Mouse (Mus musculus): ENCODE results near the gene Hdgfl2. TPM values are rescaled to one million over a fixed set of nuclear protein-coding genes. Genes with fewer than 3 reads are reported as not detected.
A peak's percentile ranks its signal among the peaks of the same experiment; 100 is the strongest.

Hdgfl2 gene
- polyA plus RNA-seq, 1 experiment from 2014 or later = 140 TPM

DNA sequence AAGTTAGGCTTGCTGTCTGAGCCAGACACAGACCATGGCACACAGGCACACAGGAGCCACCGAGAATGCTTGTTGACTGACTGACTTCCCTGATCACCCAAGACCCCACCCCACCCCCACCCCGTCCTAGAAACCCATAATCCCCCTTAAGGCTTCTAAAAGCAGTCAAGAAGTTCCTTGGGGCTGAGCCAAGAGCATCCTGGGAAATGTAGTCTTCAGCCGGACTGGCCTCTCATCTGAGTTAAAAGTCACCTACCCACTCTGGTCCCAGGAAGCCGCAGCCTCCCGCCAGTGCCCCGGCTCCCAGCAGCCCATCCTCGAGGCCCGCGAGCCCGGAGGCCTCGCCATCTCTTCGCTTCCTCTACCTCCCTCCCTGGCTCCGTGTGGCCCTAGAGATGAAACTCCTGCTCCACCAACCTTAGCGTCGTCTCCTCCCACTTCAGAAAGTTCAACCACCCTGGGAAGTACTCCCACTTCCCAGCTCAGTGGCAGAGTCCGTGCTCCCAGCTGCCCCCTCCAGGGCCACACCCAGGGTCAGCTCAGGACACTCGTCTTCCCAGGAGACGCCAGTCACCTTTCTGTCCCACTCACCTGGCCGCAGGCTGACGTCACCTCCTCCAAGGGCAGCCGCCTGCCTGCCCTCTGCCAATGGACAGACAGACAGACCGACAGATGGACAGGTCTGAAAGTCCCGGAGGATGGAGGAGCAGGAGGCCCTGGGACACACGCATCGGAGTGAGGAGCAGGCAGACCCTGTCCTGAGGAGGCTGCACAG lies 58.6 kb downstream of the Hdgfl2 start:
- Histone ChIP-seq H3K9me3 (no peaks in the 10 kb centered on the region), H3K27me3 (peaks cover 33% of the 10 kb centered on the region), H3K4me3 (peak overlapping the region; percentile 74), H3K9ac (peak overlapping the region; percentile 85), H3K4me1 (replicated peaks) (peaks cover 79% of the 10 kb centered on the region), H3K27ac (replicated peaks) (no peak overlapping the region), H3K4me2 (peak overlapping the region; percentile 76), H3K36me3 (no peaks in the 10 kb centered on the region)
- 13% methylated on average over 25 of the region's 25 CpGs for WGBS
- no peak for ATAC-seq (ENCODE audit: low read depth)

DNA sequence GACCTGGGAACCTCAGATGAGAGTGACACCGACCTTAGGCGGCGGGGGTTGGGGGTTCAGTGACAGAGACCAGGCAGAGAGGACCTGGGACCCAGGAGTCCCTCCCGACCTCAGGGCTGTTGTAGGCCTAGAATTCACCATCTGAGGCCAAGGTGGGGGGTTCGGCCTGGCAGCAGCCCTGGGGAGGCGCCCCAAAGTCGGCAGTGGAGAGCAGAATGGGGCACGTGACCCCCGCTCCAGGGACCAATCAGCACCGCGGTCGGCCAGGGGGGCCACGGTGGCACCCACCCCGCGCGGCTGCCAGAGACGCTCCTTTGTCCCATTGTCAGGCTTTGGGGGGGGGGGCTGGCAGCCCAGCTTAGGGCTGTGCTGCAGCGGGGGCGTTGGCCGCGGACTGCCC lies 59.9 kb downstream of the Hdgfl2 start:
- Histone ChIP-seq H3K27me3 (peaks cover 41% of the 10 kb centered on the region), H3K4me3 (peak overlapping the region; percentile 74), H3K4me2 (peak overlapping the region; percentile 76), H3K4me1 (replicated peaks) (peaks cover 66% of the 10 kb centered on the region), H3K27ac (replicated peaks) (peak overlapping the region; percentile 78), H3K9me3 (no peaks in the 10 kb centered on the region), H3K36me3 (no peaks in the 10 kb centered on the region), H3K9ac (peak overlapping the region; percentile 85)
- ATAC-seq (ENCODE audit: low read depth) = peak; percentile 6
- WGBS = 7% methylated on average over 21 of the region's 21 CpGs

DNA sequence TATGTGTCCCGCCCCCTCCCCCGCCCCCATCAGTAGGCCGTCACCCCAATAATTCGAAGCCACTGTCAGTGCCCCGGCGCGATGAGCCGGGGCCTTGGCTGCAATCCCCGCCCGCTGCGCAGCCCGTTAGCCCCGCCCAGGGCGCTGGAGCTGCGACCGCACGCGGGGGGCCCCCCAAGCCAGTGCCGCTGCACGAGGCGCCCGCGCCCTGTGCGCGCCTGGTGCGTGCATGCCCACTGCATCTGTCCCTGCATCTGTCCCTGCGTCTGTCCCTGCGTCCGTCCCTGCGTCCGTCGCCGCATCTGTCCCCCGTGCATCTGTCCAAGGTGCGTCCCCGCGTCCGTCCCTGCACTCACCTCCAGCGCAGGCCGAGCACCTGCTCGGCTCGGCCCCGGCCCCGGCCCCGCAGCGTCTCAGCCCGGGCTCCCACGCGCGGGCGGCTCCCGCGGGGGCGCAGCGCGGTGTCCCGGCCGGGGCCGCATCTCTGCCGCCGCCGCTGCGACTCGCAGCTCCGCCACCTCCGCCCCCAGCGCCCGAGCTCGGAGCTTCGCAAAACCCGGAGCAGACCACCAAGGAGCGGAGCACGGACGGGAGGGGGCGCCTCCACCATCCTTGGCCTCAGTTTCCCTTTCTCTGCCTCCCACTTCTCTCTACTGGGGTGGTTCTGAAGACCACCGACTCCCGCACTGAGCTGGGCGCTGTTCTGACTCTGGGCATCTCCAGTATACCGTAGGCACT lies 60.6 kb downstream of the Hdgfl2 start, which contains the start of gene Sema6b:
Gene Sema6b (minus strand): TSS at position 486 of the 738 bp plus-strand sequence.
- H3K36me3 ChIP-seq = no peaks in the 10 kb centered on the region
- peaks cover 48% of the 10 kb centered on the region for H3K27me3 ChIP-seq
- WGBS = under 1% methylated on average over 78 of the region's 79 CpGs
- H3K4me1 ChIP-seq (replicated peaks) = peaks cover 61% of the 10 kb centered on the region
- peak within 1 kb of the TSS; percentile 85 for H3K9ac ChIP-seq
- H3K9me3 ChIP-seq = no peaks in the 10 kb centered on the region
- peak within 1 kb of the TSS; percentile 76 for H3K4me2 ChIP-seq
- peak; percentile 42 for ATAC-seq (ENCODE audit: low read depth)
- peak within 1 kb of the TSS; percentile 78 for H3K27ac ChIP-seq (replicated peaks)
- H3K4me3 ChIP-seq = peak within 1 kb of the TSS; percentile 74

DNA sequence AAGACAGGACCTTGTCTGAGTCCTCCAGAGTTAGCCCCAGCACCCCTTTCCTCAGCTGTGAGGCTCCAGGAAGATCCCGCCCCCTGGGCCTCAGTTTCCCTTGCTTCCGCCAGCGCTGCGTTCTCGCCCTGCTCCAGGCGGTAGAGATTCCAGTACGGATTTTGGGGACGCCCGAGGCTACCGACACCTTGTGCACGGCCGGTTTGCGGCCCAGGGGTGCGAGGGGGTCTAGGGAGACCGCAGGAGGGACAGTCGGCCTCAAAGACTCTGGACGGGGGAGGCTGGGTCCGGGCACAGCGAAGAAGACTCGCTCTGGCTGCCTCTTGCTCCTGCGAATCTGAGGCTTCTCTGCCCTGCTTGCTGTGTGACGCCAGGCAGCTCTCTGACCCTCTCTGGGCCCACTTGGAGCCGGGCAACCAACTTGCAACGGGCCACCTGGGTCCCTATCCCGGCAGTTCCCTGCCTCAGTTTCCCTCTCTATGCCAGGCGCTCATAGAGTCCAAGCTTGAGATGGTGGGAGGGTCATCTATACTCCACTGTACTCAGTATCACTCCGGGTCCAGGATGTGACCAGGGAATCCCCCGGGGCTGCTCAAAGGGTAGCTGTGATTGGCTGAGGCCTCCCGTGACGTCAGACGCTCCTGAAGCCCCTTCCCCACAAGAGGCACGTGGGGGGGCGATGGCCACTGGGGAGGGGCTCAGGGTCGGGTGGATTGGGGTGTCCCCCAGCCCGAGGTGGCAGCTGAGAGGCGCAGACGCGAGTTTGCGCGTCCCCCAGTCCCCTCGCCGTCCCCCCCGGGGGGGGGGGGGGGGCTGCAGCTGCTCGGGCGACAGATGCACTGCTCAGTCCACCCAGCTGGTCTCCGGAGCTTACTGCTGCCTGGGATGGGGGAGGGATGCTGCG lies 62.5 kb downstream of the Hdgfl2 start:
- H3K4me3 ChIP-seq = peak overlapping the region; percentile 46
- peaks cover 65% of the 10 kb centered on the region for H3K27me3 ChIP-seq
- H3K4me2 ChIP-seq = peak overlapping the region; percentile 61
- H3K4me1 ChIP-seq (replicated peaks) = peaks cover 53% of the 10 kb centered on the region
- under 1% methylated on average over 38 of the region's 47 CpGs for WGBS
- peak; percentile 60 for ATAC-seq (ENCODE audit: low read depth)
- H3K9me3 ChIP-seq = no peaks in the 10 kb centered on the region
- H3K9ac ChIP-seq = peak overlapping the region; percentile 69
- H3K27ac ChIP-seq (replicated peaks) = 0 out of 2 replicates have a peak overlapping the region, but pooled peaks have one; percentile 1
- no peaks in the 10 kb centered on the region for H3K36me3 ChIP-seq

DNA sequence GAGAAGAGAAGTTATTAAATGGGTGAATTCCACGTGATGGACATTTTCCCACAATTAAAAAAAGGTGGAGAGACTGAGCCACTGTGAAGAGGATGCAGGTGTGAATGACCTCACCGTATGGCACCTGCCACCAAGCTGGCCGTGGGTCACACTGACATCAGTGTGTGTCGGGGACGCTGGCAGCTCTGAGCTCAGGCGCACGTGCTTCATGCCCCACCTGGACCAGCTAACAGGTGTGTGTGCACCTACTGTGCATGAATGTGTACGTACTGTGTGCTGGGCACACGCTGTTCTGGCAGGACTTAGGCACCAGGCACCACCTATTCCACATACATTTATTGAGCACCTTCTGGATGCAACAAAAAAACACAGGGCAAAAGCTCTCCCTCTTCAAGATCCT lies 65.1 kb downstream of the Hdgfl2 start:
- WGBS = 72% methylated on average over 9 of the region's 9 CpGs
- ATAC-seq (ENCODE audit: low read depth) = no peak
- Histone ChIP-seq H3K27ac (replicated peaks) (no peak overlapping the region), H3K4me1 (replicated peaks) (peaks cover 40% of the 10 kb centered on the region), H3K27me3 (peaks cover 73% of the 10 kb centered on the region), H3K36me3 (no peaks in the 10 kb centered on the region), H3K9me3 (no peaks in the 10 kb centered on the region), H3K4me3 (no peak overlapping the region), H3K4me2 (no peak overlapping the region), H3K9ac (no peak overlapping the region)

DNA sequence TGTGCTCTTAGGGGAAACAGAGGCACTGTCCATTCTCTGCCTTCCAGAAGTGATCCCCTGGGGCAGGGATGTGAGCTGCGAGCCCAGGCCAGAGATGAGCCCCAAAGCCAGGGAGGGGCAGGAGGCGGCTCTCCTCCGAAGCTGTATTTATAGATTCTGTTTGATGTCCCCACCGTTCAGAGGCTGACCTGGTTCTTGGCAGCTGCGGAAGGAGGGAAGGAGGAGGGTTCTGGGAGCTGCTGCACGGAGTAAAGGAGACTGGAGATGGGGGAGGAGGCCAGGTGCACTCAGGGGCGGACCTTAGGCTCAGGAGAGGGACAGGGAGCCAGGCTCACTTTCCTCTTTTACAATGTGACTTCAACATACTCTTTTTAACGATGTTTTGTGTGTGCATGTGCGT lies 66.7 kb downstream of the Hdgfl2 start:
- peaks cover 80% of the 10 kb centered on the region for H3K27me3 ChIP-seq
- 13% methylated on average over 9 of the region's 9 CpGs for WGBS
- no peak for ATAC-seq (ENCODE audit: low read depth)

DNA sequence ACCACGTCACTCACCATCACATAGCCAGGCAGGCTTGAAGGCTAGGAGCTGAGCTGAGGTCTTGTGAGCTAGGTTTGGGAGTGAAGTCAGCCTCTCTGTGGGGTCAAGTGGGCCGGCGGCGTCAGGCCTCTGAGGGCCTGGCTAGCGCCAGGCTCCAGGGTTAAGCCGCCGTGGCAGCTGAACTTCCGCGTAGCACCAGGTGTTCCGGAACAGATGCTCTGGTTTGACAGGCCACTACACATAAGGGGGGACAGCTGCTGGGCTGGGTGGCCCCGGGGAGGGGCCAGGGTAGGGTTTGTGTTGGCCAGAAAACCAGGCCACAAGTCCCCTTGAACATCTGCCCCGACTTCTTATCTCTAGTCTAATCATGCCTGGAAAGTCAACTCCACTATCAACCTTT lies 68.0 kb downstream of the Hdgfl2 start:
- H3K4me1 ChIP-seq (replicated peaks) = peaks cover 19% of the 10 kb centered on the region
- H3K36me3 ChIP-seq = no peaks in the 10 kb centered on the region
- no peak overlapping the region for H3K4me2 ChIP-seq
- peaks cover 80% of the 10 kb centered on the region for H3K27me3 ChIP-seq
- no peak overlapping the region for H3K4me3 ChIP-seq
- no peak overlapping the region for H3K9ac ChIP-seq
- no peak for ATAC-seq (ENCODE audit: low read depth)
- no peak overlapping the region for H3K27ac ChIP-seq (replicated peaks)
- WGBS = 68% methylated on average over 12 of the region's 12 CpGs
- H3K9me3 ChIP-seq = no peaks in the 10 kb centered on the region

More for the DNA sequence above, 66.7 kb downstream of the Hdgfl2 start:
- peaks cover 32% of the 10 kb centered on the region for H3K4me1 ChIP-seq (replicated peaks)
- H3K36me3 ChIP-seq = no peaks in the 10 kb centered on the region
- no peak overlapping the region for H3K27ac ChIP-seq (replicated peaks)
- H3K9me3 ChIP-seq = no peaks in the 10 kb centered on the region
- no peak overlapping the region for H3K4me2 ChIP-seq
- no peak overlapping the region for H3K9ac ChIP-seq
- H3K4me3 ChIP-seq = no peak overlapping the region

DNA sequence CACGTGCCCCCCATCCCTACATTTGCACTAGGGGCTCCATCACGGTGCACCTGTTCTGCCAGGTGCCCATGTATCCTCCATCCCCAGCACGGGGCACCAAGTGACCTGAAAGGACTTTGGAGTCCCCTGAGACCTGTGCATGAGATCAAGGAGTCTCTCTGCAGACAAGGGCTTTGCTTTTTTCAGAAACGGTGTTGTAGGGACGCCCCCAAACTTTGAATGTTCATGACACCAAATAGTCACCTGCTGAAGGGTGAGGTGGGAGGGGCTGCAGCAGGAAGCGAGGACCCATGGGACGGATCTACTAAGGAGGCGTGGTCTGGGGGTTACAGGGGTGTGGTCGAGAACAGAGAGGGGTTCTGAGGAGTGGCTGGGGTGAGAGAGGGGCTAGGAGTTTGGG lies 68.8 kb downstream of the Hdgfl2 start:
- H3K9me3 ChIP-seq = no peaks in the 10 kb centered on the region
- H3K27me3 ChIP-seq = peaks cover 80% of the 10 kb centered on the region
- peak overlapping the region; percentile 67 for H3K4me2 ChIP-seq
- 0 out of 2 replicates have a peak, but pooled peaks have one; percentile 15 for ATAC-seq (ENCODE audit: low read depth)
- H3K9ac ChIP-seq = peak overlapping the region; percentile 70
- peak overlapping the region; percentile 35 for H3K4me3 ChIP-seq
- H3K27ac ChIP-seq (replicated peaks) = no peak overlapping the region
- WGBS = 19% methylated on average over 9 of the region's 9 CpGs
- peaks cover 15% of the 10 kb centered on the region for H3K4me1 ChIP-seq (replicated peaks)
- no peaks in the 10 kb centered on the region for H3K36me3 ChIP-seq

DNA sequence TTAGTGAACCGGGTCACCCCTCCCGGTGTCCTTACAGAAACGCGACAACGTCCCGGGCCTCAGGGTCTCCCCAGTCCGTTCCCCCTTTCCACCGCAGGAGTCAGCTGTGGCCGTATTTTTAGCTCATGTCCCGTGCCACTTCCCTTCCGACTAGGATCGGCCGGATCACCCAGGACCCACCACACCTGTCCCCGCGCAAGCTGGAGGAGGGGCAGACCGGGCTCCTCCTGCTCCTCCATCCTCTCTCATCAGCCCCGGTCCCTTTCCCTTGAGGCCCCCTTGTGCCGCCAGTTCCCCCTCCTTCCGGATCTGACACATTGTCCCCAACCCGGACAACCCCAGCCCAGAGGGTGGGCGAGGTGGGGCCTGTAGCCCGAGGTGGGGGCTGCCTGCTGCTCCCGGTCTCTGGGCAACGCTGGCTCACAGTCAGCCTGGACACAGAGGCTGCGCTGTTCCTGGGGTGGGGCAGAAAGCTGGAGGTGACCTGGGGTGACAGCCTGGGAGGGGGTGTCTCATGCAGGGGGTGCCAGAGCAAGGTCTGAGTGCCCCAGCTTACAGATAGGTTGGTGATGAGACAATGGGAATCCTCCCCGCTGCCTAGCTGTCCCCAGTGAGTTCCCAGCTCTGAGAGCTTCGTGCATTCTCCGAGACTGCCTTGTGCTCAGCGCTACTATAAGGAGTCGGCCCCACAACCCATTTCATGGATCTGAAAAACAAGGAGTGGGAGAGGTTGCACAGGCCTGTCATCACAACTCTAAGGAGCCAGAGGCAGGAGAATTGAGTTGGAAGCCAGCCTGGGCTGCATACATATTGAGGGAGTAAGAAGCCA lies 69.6 kb downstream of the Hdgfl2 start:
- H3K4me2 ChIP-seq = peak overlapping the region; percentile 67
- ATAC-seq (ENCODE audit: low read depth) = peak; percentile 41
- no peaks in the 10 kb centered on the region for H3K9me3 ChIP-seq
- H3K4me3 ChIP-seq = peak overlapping the region; percentile 35
- H3K27ac ChIP-seq (replicated peaks) = no peak overlapping the region
- H3K36me3 ChIP-seq = no peaks in the 10 kb centered on the region
- peaks cover 22% of the 10 kb centered on the region for H3K4me1 ChIP-seq (replicated peaks)
- 2% methylated on average over 30 of the region's 30 CpGs for WGBS
- H3K9ac ChIP-seq = peak overlapping the region; percentile 70
- peaks cover 76% of the 10 kb centered on the region for H3K27me3 ChIP-seq

DNA sequence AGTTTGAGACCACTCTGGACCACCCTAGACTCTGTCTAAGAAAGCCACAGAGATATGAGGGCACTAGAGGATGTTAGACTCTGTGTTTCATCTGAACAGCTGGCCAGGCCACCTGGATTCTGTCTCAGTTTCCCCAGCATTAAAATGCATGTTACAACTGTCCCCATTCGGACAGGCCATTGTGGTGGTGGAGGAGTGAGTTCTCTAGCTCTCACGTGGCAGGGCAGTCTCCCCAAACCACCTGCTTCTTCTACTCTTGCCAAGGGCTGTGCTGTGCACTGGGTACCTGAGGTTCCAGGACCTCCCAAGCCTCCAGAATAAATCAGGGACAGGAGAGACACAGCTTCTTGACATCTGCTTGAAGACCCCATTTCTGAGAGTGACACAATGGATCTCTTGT lies 70.5 kb downstream of the Hdgfl2 start:
- no peaks in the 10 kb centered on the region for H3K9me3 ChIP-seq
- 46% methylated on average over 2 of the region's 2 CpGs for WGBS
- H3K4me1 ChIP-seq (replicated peaks) = peaks cover 25% of the 10 kb centered on the region
- no peak overlapping the region for H3K4me3 ChIP-seq
- ATAC-seq (ENCODE audit: low read depth) = no peak
- H3K4me2 ChIP-seq = no peak overlapping the region
- H3K36me3 ChIP-seq = no peaks in the 10 kb centered on the region
- no peak overlapping the region for H3K9ac ChIP-seq
- no peak overlapping the region for H3K27ac ChIP-seq (replicated peaks)
- peaks cover 73% of the 10 kb centered on the region for H3K27me3 ChIP-seq
